Mouse (Mus musculus): Measurements from ENCODE around the gene Eef1a2.

- TF ChIP-seq CTCF (IDR thresholded peaks at IDR 0.05; ENCODE audit: borderline replicate concordance, insufficient read depth, low read length) (no peak), POLR2A (IDR thresholded peaks at IDR 0.05; ENCODE audit: low read depth, low read length) (no peak)
These were observed 366 bp upstream of the Eef1a2 start for GRCm38 (mm10) chr2:181157180-181157579.
